Mouse (Mus musculus): ENCODE data around the gene Klf1. TPM values are rescaled to one million over a fixed set of nuclear protein-coding genes. Genes with fewer than 3 reads are reported as not detected.

The Klf1 gene
- polyA plus RNA-seq (2012; rRNA removed), result 0.67 and 0.69 TPM in 2 replicates

DNA sequence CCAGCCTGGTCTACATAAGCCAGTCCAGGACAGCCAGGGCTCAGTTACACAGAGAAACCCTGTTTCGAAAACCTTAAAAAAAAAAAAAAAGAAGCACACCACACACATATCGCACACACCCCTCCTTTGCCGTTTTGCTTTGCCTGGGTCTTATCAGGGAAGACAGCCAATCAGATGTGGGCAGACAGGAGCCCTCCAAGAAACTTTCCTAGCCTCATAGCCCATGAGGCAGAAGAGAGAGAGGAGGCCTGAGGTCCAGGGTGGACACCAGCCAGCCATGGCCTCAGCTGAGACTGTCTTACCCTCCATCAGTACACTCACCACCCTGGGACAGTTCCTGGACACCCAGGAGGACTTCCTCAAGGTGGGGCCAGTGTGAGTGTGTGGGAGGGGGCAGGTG lies at the start of gene Klf1:
Klf1 (plus strand) TSS at position 177 of the 400 bp plus-strand sequence.
- DNase-seq (ENCODE audit: low read depth), result no peak

DNA sequence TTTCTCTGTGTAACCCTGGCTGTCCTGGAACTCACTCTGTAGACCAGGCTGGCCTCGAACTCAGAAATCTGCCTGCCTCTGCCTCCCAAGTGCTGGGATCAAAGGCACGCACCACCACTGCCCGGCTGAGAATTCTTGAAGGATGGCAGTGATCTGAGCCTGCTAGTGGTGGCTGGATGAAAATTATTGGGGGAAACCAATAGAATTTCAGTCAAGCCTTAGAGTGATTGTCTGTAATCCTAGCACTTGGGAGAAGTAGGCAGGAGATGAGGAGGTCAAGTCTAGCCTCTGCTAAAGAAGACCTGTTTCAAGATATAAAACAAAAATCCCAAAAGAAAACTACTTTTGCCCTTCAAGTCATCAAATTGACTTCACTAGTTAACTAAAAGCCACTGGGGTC lies 45.3 kb upstream of the Klf1 start:
- DNase-seq (ENCODE audit: low read depth), result no peak

DNA sequence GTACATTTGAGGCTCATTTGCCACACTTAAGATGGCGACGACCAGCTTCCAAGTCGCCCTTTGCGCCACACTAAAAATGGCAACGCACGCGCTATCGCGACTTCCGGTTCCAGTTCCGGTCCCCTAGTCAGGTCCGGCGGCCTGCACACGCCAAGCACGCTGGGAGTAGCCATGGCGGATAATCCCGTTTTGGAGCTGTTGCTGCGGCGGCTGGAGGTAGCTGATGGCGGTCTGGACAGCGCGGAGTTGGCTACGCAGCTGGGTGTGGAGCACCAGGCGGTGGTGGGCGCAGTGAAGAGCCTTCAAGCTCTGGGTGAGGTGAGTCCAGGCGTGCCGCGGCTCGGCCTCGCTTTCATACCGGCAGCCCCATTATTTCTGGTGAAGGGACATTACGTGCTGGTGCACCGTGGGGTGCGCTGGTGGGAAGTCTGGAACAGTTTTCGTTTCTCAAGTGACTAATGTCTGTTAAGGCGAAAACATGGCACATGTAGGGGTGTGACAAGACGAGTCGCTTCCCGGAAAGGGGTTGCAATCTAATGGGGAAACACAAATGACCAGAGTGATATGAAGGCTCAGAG lies 44.8 kb upstream of the Klf1 start, which contains the start of gene Farsa:
Farsa (plus strand) TSS at position 126 of the 578 bp plus-strand sequence.
- DNase-seq (ENCODE audit: low read depth), result no peak

DNA sequence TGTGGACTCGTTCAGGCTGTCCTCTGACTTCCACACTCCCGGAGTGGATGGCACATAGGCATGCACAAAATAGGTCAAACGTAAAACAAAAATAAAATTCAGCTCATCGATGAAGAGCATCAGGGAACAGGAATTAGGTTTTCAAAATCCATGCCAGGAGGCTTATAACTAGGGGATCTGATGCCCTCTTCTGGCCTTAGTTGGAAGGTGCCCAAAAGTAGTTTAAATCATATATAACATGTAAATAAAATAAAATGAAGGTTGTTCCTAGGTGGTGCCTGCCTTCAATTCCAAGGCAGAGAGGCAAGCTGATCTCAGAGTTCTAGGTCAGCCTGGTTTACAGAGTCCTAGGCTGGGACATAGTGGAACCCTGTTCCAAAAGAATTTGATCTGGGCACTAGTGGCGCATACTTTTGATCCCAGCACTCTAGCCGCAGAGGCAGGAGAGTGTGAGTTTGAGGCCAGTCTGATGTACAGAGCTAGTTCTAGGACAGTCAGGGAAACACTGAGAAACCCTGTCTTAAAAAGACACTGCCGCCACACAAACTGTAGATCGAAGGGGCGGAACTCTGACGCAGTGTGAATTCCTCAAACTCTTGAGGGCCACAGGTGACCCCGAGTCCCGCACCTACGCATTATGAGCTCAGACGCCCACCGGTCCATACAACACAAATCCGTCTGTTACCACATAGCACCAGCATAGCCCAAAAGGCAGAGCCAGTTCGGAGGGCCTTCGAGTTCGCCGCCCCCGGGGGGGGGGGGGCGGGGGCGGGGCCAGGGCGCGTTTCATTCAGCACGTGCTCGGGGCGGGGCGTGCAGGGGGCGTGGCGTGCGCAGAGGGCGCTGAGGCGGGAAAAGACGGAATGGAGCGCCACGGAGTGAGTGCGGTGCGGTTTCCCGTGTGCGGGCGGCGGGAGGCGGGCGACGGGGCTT lies 30.1 kb upstream of the Klf1 start, which contains the start of gene Syce2:
Syce2 (plus strand) TSS at position 736 of the 933 bp plus-strand sequence.
- DNase-seq (ENCODE audit: low read depth), result no peak

DNA sequence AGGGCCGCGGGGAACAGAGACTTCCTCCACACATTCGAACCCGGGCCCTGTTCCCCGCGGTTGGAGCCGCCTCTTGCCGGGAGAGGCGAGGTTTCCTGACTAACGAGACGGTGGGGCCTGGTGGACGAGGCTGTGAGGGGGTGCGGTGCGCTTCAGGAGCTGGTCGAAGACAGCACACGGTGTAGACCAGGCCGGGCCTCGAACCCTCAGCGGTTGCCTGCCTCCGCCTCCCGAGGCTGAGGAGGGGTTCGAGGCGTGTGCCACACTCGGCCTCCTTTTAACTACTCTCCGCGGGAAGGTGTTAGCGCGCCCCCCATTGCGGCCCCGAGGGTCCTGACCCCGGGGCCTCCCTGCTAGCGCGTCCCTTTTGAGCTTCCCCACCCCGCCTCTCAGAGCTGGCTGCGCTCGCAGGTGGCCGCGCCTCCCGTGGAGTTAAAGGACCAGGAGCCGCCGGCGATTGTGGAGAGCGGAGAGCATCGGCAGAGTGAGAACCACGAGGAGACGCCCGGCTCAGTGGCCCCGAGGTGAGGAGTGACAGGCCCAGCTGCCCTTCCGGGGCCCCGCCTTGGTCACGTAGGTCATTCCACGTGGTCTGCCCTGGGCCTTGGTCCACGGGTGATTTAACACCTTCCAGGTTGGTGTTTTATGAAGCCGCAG lies 29.3 kb upstream of the Klf1 start:
- no peak for DNase-seq (ENCODE audit: low read depth)

DNA sequence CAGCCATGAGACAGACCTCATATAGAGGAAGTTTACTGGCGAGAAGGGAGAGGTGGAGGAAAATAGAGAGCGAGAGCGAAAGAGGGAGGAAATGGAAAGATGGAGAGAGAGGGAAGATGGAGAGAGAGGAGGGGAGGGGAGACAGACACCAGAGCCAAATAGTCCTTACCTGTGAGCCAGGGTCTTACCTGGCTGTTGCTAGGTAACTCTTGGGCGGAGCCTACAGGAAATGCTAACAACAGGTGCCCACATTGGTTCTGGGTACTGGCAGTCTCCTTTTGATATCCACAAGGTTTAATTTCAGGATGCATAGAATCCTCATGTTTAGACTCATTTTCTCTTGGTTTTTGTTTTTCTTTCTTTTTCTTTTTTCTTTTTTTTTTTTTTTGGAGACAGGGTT lies 28.7 kb upstream of the Klf1 start:
- DNase-seq (ENCODE audit: low read depth), result no peak

DNA sequence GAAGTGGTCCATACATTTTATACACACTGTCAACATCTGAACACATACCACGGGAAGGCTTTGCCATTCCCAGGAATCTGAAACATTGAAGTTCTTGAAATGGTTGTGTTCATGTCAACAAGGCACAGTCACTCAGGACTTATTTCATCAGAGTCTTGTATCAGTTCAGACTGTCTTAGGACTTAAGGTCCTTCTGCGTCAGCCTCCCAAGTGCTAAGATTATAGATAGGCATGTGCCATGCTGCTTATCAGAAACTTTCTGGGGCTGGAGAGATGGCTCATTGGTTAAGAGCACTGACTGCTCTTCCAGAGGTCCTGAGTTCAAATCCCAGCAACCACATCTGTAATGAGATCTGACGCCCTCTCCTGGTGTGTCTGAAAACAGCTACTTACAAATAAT lies 27.4 kb upstream of the Klf1 start:
- DNase-seq (ENCODE audit: low read depth), result no peak

DNA sequence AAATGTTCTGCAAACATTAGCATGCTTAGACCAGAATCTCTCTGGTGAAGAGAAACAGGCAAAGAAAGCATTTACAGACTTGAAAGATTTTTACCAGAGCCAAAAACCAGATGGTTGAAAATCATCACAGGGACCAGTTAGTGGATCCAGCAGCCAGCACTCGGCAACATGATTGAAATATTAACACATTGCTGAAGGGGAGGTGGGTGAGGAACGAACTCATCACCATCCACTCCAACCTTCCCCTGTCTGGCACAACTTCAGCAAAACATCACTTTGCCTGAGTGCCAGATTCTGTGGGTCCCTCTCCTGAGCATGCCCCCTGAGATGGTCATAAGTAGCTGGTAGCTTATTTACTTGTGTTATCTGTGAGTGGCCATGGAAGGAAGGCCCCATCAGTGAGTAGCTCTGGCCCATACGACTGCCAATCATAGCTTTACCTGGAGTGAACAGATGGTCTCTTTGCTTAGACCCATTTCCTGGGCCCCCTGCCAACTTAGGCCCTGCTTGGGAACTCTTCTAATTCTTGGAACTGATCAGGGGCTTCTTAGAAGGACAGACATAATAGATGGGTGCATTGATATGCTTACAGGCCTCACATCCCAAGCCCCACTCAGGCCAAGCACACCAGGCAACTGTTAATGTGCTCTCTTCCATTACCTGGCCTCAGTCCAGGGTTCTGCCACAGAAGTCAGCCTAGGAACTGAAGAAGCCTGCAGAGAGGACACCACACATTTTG lies 24.3 kb upstream of the Klf1 start:
- DNase-seq (ENCODE audit: low read depth), result no peak

DNA sequence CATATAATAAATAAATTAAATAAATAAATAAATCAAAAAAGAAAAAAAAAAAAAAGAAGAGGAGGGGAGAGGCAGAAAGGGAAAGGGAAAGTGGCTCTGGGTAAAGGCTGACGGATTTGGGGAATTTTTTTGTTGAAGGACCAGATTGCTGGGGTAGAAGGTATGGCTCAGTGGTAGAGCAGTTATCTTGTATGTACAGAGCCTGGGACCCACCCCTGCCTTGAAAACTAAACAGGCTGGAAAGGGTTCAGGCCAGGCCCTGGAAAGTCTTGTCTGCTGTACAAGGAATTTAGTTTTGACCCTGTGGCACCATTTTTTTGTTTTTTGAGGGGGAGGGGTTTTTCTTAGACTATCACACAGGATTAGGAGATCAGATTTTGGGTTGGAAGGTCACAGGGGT lies 22.8 kb upstream of the Klf1 start:
- DNase-seq (ENCODE audit: low read depth), result no peak

DNA sequence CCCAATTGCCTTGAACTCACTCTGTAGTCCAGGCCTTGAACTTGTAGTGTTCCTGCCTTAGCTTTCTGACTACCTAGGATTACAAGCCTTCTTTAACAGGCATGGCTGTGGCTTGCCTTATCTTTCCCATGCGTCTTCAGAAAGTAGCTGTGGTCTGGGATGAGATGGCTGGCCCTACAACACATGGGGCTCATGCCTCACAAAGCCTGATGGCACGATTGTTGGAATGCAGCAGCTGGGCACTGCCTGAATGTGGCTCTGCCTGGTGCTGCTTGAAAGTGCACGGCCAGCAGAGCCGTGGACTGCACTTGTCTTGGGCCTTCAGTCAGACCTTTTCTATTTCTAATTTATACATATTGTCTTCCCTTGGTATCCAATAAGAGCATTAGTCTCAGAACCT lies 17.0 kb upstream of the Klf1 start:
- DNase-seq (ENCODE audit: low read depth), result no peak

DNA sequence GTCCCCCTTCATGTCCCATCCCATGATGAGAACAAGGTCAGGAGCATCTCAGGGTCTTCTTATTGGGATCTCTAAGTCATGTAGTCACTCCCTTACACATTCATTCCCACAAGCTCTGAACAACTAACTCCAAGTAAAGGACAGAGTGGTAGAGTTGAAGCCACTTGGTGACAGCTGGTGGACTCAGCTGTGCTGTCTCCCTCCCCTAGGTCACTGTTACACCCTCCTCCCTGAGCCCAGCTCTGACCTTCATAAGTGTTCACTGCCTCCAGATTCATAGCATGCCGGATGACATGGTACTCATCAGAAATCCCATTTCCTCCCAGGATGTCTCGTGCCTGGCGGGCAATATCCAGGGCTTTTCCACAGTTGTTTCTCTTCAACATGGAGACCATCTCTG lies 13.4 kb upstream of the Klf1 start:
- DNase-seq (ENCODE audit: low read depth), result no peak

DNA sequence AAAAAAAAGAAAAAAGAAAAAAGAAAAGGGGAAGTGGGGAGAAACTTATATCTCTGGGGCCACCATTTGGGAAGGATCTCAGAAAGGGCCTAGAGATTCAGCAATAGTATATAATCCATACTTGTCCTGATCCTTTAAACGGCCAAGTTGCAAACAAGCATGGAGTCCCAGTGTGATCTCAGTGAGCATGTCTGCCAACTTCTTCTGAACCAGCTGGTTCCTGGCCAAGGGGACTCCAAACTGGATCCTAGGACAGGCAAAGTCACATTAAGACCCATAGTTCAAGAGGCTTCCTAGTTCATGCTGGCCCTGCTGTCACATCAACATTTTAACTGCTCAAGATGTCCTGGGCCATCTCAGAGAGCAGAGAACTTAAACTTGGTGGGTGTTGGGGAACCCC lies 12.6 kb upstream of the Klf1 start:
- DNase-seq (ENCODE audit: low read depth), result no peak

DNA sequence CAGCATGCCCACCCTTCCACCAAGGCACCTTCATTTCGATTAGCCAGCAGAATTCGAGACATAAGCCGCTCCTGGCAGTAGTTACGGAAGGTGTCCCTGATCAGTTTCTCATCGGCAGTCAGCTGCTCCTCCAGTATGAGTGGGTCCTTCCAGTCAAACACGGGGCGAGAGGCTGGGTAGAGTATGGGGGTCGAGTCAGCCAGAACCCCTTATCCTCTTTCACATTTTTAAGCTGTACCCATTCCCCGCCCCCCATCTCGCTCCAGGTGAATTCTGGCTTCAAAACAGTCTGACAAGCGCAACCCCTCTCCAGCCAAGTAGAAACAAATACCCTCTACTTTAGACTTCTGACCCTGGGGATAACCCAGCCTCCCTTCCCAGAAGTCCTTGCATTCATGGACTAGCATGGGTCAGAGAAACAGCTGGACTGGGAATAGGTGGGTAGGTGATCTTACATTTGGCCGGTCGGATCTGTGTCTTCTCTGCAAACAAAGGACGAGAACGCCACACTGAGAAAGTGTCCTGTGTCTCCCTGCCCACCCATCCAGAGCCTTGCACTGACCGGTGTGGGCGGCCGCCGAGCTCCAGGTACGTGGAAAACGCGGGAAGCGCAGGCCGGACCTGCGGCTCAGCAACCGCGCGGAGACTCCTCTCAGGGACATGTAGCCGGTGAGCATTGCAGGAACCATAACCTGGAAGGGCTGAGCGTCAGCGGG lies 8.6 kb upstream of the Klf1 start:
- DNase-seq (ENCODE audit: low read depth), result no peak

DNA sequence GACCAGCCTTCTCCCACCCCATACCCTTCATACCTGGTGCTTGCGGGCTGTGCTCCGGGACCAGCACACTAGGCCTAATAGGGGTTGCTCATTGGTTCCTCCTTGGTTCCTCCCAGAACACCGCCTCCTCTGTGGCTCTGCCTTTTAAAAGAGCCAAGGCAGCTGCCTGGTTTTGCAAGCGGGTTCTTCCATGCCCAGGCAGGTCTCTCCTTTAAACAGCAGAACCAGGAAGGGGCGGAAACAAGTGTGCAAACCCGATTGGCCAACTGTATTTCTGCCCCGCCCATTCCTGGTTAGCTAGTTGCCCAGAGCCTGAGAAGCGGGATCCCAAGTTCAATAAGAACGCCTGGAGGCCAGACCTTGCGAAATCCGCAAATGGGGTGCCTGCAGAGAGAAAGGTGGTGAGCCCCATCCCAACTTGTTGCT lies 8.0 kb upstream of the Klf1 start, which contains the start of gene Gcdh:
Gcdh (minus strand) TSS at position 213 of the 426 bp plus-strand sequence.
- peak; percentile 94 for DNase-seq (ENCODE audit: low read depth)

DNA sequence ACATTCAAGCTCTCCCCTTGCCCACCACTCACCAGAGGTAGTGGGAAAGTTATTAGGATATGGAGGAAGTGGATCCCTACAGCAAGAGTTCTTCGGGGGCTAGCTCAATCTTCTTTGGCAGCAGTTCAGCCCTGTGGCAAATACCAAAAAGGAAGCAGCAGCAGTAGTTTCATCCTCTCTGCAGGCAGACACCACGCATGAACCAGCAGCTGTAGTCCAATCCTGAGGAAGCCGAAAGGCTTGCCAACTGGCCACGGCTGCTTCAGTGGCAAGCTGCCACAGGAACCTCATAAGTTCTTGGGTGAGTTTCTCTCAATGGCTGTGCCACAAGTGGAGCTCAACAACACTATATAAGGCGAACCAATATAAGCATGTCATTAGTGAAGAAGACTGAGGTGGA lies 5.8 kb upstream of the Klf1 start:
- no peak for DNase-seq (ENCODE audit: low read depth)

DNA sequence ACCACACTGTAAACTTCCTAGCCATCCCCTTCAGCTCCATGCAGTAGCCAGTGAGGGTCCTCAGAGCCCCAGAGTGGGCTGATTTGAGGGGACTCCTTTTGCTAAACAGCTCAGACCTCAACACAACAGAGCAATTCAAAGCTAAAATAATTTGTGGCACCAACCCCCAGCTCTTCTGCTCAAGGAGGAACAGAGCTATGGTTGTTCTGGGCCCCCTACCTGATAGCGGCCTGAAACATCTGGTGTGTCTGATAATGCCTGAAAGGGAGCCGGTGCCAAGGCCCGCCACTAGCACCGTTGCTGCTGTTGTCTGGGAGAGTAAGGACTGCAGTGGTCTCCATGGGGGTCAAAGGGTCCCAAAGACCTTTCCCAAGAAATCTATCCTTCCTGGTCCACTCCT lies 657 bp upstream of the Klf1 start:
- DNase-seq (ENCODE audit: low read depth), result no peak

DNA sequence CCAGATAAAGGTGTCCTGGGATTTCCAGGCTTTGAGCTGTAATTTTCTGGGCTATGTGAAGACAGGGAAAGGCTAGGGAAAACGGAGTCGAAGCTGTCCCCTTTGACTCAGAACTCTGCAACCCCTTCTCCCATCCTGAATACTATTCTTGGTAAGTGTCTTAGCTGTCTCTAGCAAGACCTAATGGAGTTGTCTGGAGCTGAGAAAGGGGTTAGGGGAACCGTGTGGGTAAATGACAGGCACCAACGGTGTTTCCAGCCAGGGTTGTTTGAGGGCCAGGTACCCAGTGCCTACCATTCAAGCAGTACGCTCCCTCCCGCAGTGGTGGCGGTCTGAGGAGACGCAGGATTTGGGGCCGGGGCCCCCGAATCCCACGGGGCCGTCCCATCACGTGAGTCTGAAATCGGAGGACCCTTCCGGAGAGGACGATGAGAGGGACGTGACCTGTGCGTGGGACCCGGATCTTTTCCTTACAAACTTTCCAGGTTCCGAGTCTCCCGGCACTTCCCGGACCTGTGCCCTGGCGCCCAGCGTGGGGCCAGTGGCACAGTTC lies 715 bp downstream of the Klf1 start:
- DNase-seq (ENCODE audit: low read depth), result no peak

DNA sequence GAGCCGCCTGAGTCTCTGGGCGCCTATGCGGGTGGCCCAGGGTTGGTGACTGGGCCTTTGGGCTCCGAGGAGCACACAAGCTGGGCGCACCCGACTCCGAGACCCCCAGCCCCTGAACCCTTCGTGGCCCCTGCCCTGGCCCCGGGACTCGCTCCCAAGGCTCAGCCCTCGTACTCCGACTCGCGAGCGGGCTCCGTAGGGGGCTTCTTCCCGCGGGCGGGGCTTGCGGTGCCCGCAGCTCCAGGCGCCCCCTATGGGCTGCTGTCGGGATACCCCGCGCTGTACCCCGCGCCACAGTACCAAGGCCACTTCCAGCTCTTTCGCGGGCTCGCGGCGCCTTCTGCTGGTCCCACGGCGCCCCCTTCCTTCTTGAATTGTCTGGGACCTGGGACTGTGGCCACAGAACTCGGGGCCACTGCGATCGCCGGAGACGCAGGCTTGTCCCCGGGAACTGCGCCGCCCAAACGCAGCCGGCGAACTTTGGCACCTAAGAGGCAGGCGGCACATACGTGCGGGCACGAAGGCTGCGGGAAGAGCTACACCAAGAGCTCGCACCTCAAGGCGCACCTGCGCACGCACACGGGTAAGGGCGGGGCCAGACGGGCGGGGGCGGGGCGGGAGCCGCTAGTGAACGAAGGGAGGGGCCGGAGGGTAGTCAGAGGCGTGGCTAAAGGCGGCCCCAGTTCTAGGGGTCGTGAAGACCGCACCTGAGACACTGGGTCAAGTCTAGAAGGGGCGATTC lies 1.4 kb downstream of the Klf1 start:
- DNase-seq (ENCODE audit: low read depth), result no peak

DNA sequence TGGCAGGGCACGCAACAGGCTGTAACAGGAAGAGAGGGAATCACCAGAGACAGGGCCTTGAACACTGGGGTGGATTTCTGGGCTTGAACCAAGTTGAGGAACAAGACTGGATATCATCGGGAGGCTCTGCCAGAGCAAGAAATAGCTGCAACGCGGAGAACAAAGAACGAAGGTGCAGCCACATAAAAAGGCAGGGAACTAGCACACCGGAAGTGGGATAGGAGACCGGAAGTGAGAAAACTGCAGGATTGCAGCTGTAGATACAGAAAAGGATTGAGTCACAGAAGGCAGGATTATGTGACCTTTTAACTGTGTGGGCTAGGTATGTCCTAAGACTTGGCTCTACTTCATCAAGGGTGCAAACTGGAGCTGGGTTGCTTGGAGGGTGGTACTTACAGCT lies 2.6 kb downstream of the Klf1 start:
- no peak for DNase-seq (ENCODE audit: low read depth)

DNA sequence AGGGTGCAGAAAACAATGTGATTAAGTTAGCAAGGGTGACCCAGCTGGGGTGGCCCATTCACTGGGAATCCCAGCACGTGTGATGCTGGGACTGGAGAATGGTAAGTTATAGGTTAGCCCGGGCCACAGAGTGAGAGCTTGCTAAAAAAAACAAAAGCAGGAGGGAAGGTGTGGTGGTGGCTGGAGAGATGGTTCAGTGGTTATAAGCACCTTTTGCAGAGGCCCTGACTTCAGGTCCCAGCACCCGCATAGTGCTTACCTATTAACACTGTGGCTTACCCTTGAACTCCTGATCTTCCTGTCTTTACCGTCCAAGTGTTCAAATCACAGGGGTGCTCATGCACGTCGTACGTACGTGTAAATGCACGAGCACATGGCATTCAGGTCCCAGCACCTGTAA lies 5.3 kb downstream of the Klf1 start:
- no peak for DNase-seq (ENCODE audit: low read depth)

Measured in gonadal fat pad, adult 2 months (tissue).